Mouse (Mus musculus) forebrain, embryonic 10.5 days (tissue): ENCODE data around the gene Tbxas1. TPM values are rescaled to one million over a fixed set of nuclear protein-coding genes. Genes with fewer than 3 reads are reported as not detected.

ENCODE experiments used
- DNase-seq: peaks from one replicate; pipeline ENCODE4 v3.0.0-alpha.2; 2017; ENCODE audit warnings: low spot score; ENCODE audit errors: extremely low spot score
- H3K27ac ChIP-seq: fragments of 300-500 bp; sonication (generic); 2 replicates; pipeline ENCODE4 v1.5.1; 2016; ENCODE audit warnings: mild to moderate bottlenecking
- H3K27me3 ChIP-seq: fragments of 300-500 bp; sonication (generic); 2 replicates; pipeline ENCODE4 v1.6.1; 2016; ENCODE audit warnings: mild to moderate bottlenecking; ENCODE audit not compliant: poor library complexity, severe bottlenecking
- H3K36me3 ChIP-seq: fragments of 300-500 bp; sonication (generic); replicated peaks from 2 replicates; pipeline ENCODE4 v1.6.1; 2016; ENCODE audit warnings: mild to moderate bottlenecking, moderate library complexity
- H3K4me1 ChIP-seq: fragments of 300-500 bp; sonication (generic); 2 replicates; pipeline ENCODE4 v1.6.1; 2016
- H3K4me3 ChIP-seq: fragments of 300-500 bp; sonication (generic); 2 replicates; pipeline ENCODE4 v1.5.1; 2016; ENCODE audit warnings: mild to moderate bottlenecking, moderate library complexity
- H3K9me3 ChIP-seq: fragments of 300-500 bp; sonication (generic); 2 replicates; pipeline ENCODE4 v1.6.1; 2016; ENCODE audit warnings: mild to moderate bottlenecking, moderate library complexity
- WGBS: fragments of 180-500 bp; shearing (Covaris S2); methylation state at CpG from one replicate; pipeline ENCODE4 v1.1.7; 2016; 5-methylcytosine and 5-hydroxymethylcytosine counted together
- polyA plus RNA-seq: library from polyadenylated mRNA; unstranded; fragments of >200 nt; fragmentation: Nextera tagmentation; extraction: Ambion mirVana; gene quantifications from 2 replicates; pipeline ENCODE4 v1.2.1, GENCODE M21; 2016

The Tbxas1 gene
- polyA plus RNA-seq, 1 experiment from 2014 or later: 0.98 TPM

- no peaks in the 10 kb centered on the region for H3K9me3 ChIP-seq
- H3K27me3 ChIP-seq: peaks cover 40% of the 10 kb centered on the region
- H3K4me3 ChIP-seq: no peak overlapping the region
- H3K4me1 ChIP-seq: peaks cover 18% of the 10 kb centered on the region
- 68% methylated on average over 6 of the region's 6 CpGs for WGBS
- H3K36me3 ChIP-seq: no peaks in the 10 kb centered on the region
- no peak for DNase-seq
- no peak overlapping the region for H3K27ac ChIP-seq
These were observed 6.8 kb downstream of the Tbxas1 start for GRCm38 (mm10) chr6:38881975-38882374.

DNA sequence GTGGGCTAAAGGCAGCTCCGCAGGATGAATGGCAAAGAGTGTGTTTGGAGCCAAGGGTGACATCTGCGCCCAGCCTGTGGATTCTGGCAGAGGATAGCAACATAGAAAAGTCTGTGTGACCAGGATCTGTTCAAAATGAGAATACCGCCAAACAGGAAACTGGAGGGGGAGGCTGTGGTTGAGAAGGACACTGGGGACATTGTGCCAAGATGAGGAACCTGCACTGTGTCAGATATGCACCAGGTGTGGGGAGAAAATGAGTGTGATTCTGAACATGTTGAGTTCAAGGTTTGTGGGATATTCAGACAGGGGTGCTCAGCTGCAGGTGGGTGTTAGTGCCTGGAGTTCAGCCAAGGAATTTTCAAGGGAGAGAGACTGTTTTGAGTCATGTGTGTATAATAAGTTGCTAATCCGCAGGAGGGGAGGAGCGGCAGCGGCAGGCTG lies 7.5 kb downstream of the Tbxas1 start:
- H3K4me1 ChIP-seq: peaks cover 17% of the 10 kb centered on the region
- no peaks in the 10 kb centered on the region for H3K9me3 ChIP-seq
- peaks cover 34% of the 10 kb centered on the region for H3K27me3 ChIP-seq
- no peaks in the 10 kb centered on the region for H3K36me3 ChIP-seq
- no peak for DNase-seq
- 72% methylated on average over 6 of the region's 6 CpGs for WGBS
- no peak overlapping the region for H3K4me3 ChIP-seq
- no peak overlapping the region for H3K27ac ChIP-seq

DNA sequence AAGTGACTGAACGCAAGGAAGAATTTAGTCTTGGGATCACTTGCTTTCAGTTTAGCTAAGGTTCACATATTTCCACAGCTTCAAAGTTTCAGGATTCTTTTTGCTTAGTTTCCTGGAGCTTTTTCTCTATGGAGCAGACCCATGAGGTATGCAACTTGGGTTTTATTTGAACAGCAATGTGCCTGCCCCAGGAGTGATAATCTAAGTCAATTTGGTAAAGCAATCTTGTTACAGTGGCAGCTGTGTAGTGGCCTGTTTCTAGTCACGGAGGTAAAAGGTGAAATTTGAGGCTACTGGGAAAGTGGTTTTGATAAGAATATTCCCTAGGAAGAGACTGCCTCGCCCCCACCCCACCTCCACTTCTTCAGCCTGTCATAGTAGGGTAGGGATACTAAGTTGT lies 9.3 kb downstream of the Tbxas1 start:
- peaks cover 18% of the 10 kb centered on the region; the same call in 1 of the 2 replicates for H3K27me3 ChIP-seq
- H3K9me3 ChIP-seq: no peaks in the 10 kb centered on the region
- no peak overlapping the region for H3K27ac ChIP-seq
- H3K4me1 ChIP-seq: peaks cover 19% of the 10 kb centered on the region
- H3K36me3 ChIP-seq: no peaks in the 10 kb centered on the region
- H3K4me3 ChIP-seq: no peak overlapping the region
- WGBS: 76% methylated on average over 3 of the region's 3 CpGs
- no peak for DNase-seq

- Histone ChIP-seq H3K36me3 (no peaks in the 10 kb centered on the region), H3K4me3 (no peak overlapping the region), H3K4me1 (peaks cover 19% of the 10 kb centered on the region), H3K27me3 (peaks cover 18% of the 10 kb centered on the region; the same call in 1 of the 2 replicates), H3K9me3 (no peaks in the 10 kb centered on the region), H3K27ac (no peak overlapping the region)
- 89% methylated on average over 1 of the region's 1 CpGs for WGBS
- DNase-seq: no peak
These were observed 9.9 kb downstream of the Tbxas1 start for GRCm38 (mm10) chr6:38885132-38885531.

- Histone ChIP-seq H3K36me3 (no peaks in the 10 kb centered on the region), H3K9me3 (no peaks in the 10 kb centered on the region), H3K4me3 (no peak overlapping the region), H3K27ac (no peak overlapping the region), H3K27me3 (0 out of 2 replicates have a peak, but pooled peaks cover 6% of the 10 kb centered on the region), H3K4me1 (peaks cover 14% of the 10 kb centered on the region)
- WGBS: 87% methylated on average over 4 of the region's 4 CpGs
- no peak for DNase-seq
These were observed 12.2 kb downstream of the Tbxas1 start for GRCm38 (mm10) chr6:38887436-38887835.

- Histone ChIP-seq H3K9me3 (no peaks in the 10 kb centered on the region), H3K27me3 (no peaks in the 10 kb centered on the region), H3K36me3 (no peaks in the 10 kb centered on the region), H3K27ac (no peak overlapping the region), H3K4me1 (peaks cover 6% of the 10 kb centered on the region; the same call in 1 of the 2 replicates), H3K4me3 (no peak overlapping the region)
- no peak for DNase-seq
- 77% methylated on average over 6 of the region's 6 CpGs for WGBS
These were observed 14.0 kb downstream of the Tbxas1 start for GRCm38 (mm10) chr6:38889156-38889555.

DNA sequence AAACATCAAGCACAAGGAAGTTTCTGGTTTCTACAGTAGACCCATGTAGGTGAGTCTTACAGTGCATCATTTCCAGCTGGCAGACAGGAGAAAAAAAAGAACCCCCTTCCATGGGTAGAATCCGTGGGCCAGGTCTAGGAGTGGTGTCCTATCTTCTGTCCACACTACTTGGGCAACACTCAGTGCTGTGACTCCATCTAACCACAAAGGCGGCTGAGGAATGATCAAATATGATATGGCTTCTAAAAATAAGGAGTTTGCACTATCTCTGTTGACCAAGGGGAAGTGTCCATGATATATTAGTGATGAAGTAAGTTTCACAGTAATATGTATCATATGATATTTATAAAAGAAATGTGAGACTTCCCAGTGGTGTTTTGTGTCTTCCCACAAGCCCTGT lies 16.8 kb downstream of the Tbxas1 start:
- Histone ChIP-seq H3K4me1 (peaks cover 11% of the 10 kb centered on the region), H3K27ac (no peak overlapping the region), H3K4me3 (no peak overlapping the region), H3K36me3 (no peaks in the 10 kb centered on the region), H3K27me3 (no peaks in the 10 kb centered on the region), H3K9me3 (no peaks in the 10 kb centered on the region)
- 83% methylated on average over 2 of the region's 2 CpGs for WGBS
- no peak for DNase-seq

- Histone ChIP-seq H3K9me3 (no peaks in the 10 kb centered on the region), H3K36me3 (no peaks in the 10 kb centered on the region), H3K4me1 (peaks cover 11% of the 10 kb centered on the region), H3K27me3 (no peaks in the 10 kb centered on the region), H3K4me3 (no peak overlapping the region), H3K27ac (no peak overlapping the region)
- WGBS: 63% methylated on average over 3 of the region's 3 CpGs
- DNase-seq: no peak
These were observed 18.4 kb downstream of the Tbxas1 start for GRCm38 (mm10) chr6:38893615-38894014.

DNA sequence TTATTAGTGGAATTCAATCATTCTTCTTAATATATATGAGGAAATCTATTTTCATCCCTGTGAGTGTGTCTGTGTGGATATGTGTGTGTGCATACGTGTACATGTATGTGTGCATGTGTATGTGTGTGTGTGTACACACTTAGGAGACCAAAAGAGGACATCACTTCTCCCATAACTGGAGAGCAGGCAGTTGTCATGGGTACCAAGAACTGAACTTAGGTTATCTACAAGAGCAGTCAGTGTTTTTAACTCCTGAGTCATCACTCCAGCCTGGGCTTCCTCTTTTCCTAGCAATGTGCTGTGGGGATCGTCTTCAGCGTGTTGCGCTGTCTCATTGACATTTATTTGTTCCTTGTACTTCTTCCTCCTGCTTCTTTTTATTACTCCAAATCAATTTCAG lies 24.9 kb downstream of the Tbxas1 start:
- no peaks in the 10 kb centered on the region for H3K27me3 ChIP-seq
- no peaks in the 10 kb centered on the region for H3K9me3 ChIP-seq
- no peak for DNase-seq
- WGBS: 94% methylated on average over 4 of the region's 4 CpGs
- no peak overlapping the region for H3K27ac ChIP-seq
- no peaks in the 10 kb centered on the region for H3K36me3 ChIP-seq
- no peak overlapping the region for H3K4me3 ChIP-seq
- H3K4me1 ChIP-seq: peaks cover 11% of the 10 kb centered on the region

DNA sequence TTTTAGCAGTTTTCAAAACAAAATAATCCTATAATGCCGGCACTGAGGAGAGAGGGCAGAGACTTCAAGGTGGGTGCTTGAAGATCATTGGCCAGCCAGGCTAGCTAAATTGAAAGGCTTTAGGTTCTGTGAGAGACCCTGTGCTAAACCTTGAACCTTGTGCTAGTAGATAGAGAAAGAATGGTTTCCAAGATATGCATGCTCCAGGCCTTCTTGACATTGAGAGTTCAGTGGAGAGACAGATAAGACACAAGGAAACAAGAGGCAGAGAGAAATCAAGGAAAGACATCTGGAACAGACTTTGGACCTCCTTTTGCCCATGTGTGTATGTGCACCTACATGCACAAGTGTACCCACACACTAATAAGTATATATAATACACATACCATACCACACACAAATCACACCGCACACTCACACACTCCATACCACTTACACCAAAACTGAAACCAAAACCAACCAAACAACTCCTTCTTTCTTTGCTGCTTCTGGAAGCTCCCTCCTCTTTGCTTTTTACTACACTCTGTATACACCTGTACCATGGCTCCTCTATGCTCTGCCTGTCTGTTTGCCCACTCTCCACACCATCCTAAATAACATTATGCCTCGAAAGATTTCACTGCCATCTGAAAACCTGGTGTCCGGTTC lies 25.4 kb downstream of the Tbxas1 start:
- H3K9me3 ChIP-seq: no peaks in the 10 kb centered on the region
- peaks cover 11% of the 10 kb centered on the region for H3K4me1 ChIP-seq
- no peak for DNase-seq
- H3K36me3 ChIP-seq: no peaks in the 10 kb centered on the region
- WGBS: 89% methylated on average over 4 of the region's 4 CpGs
- no peaks in the 10 kb centered on the region for H3K27me3 ChIP-seq
- H3K27ac ChIP-seq: peak overlapping the region; percentile 53; the same call in 1 of the 2 replicates
- H3K4me3 ChIP-seq: no peak overlapping the region

GRCm38 (mm10) chr6:38901152-38901551 lies 25.9 kb downstream of the Tbxas1 start:
- Histone ChIP-seq H3K27ac (peak overlapping the region; percentile 53; the same call in 1 of the 2 replicates), H3K4me3 (no peak overlapping the region), H3K4me1 (peaks cover 11% of the 10 kb centered on the region), H3K9me3 (no peaks in the 10 kb centered on the region), H3K27me3 (no peaks in the 10 kb centered on the region), H3K36me3 (no peaks in the 10 kb centered on the region)
- 94% methylated on average over 4 of the region's 4 CpGs for WGBS
- no peak for DNase-seq

DNA sequence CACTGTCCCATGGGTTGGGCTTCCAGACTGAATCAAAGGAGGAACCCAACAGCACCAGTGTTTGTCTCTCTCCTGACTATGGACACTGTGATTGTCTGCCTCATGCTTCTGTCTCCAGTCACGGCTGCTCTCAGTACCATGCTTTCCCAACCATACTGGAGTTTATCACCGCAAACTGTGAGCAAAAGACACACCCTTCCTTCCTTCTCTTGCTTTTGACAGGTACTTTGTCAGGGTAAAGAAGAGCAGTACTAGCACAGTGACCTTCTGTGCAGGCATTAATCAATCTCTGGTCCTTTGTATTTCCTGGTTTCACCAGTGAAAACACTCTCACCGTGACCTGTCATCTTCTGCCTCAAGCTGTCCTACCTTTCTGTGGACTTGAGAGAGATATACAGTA lies 26.4 kb downstream of the Tbxas1 start:
- H3K9me3 ChIP-seq: no peaks in the 10 kb centered on the region
- H3K27me3 ChIP-seq: no peaks in the 10 kb centered on the region
- H3K4me1 ChIP-seq: peaks cover 9% of the 10 kb centered on the region
- H3K4me3 ChIP-seq: no peak overlapping the region
- WGBS: 85% methylated on average over 3 of the region's 3 CpGs
- no peak for DNase-seq
- no peaks in the 10 kb centered on the region for H3K36me3 ChIP-seq
- no peak overlapping the region for H3K27ac ChIP-seq

- Histone ChIP-seq H3K4me3 (no peak overlapping the region), H3K4me1 (no peaks in the 10 kb centered on the region), H3K36me3 (no peaks in the 10 kb centered on the region), H3K27ac (no peak overlapping the region), H3K27me3 (no peaks in the 10 kb centered on the region), H3K9me3 (no peaks in the 10 kb centered on the region)
- no peak for DNase-seq
- 87% methylated on average over 10 of the region's 10 CpGs for WGBS
These were observed 27.7 kb downstream of the Tbxas1 start for GRCm38 (mm10) chr6:38902820-38903439.
